Mouse (Mus musculus) inflammation-experienced regulatory T-cells, adult 6 months (primary cell): ENCODE results near the gene Rfx7. TPM values are rescaled to one million over a fixed set of nuclear protein-coding genes. Genes with fewer than 3 reads are reported as not detected.
"Not testable (repeated sequence)": the region's sequence is repeated elsewhere in the genome, so short reads cannot be mapped to it uniquely, and the experiment has no call there.

Experiments
- ATAC-seq: one replicate; pipeline ENCODE4 v1.8.0; 2017
- polyA plus RNA-seq, 3 experiments: library from polyadenylated mRNA; unstranded; fragments of 100-300 nt; shearing (Covaris generic); gene quantifications; one replicate each; pipeline ENCODE4 v1.2.1; 2017

Gene Rfx7
- polyA plus RNA-seq, 3 experiments from 2014 or later = 15.6 to 28.0 (median 23.6) TPM

DNA sequence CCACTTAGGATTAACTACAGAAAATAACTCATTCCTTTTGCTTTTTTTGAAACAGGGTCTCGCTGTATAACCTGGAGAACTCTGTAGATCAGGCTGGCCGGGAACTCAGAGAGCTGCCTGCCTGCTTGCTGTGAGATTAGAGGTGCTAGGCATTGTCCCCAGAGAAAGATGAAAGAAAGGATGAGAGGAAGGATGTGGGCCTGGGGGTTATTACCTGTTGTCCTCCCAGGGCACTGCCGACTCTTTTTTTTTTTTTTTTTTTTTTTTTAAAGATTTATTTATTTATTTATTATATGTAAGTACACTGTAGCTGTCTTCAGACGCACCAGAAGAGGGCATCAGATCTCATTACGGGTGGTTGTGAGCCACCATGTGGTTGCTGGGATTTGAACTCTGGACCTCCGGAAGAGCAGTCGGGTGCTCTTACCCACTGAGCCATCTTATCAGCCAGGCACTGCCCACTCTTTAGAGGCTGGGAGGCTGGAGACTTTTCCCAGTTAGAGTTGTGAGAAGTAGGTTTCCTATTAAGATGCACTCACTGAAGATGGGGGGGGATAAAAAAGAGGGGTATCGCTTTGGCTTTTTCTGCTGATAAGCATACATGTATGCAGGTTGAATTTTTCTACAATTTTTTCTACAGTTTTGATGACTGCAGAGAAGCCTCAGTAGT is 134.4 kb downstream of the Rfx7 start:
- not testable (repeated sequence) for ATAC-seq

DNA sequence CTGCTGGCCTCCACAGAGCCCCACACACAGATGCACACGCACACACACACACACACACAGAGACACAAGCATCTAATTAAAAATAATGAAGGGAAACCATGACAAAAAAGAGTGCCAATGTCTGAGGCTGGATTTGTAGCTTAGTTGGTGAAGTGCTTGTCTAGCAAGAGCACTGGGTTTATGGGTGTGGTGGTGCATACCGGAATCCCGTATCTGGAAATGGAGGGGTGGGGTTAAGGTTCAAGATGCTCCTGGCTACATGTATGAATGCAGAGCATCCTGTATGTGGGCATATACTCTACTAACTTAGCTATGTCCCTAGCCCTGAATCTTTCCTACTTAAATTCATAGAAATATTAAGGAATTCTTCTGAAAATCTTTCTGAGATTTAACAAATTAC is 135.1 kb downstream of the Rfx7 start:
- ATAC-seq = no peak

DNA sequence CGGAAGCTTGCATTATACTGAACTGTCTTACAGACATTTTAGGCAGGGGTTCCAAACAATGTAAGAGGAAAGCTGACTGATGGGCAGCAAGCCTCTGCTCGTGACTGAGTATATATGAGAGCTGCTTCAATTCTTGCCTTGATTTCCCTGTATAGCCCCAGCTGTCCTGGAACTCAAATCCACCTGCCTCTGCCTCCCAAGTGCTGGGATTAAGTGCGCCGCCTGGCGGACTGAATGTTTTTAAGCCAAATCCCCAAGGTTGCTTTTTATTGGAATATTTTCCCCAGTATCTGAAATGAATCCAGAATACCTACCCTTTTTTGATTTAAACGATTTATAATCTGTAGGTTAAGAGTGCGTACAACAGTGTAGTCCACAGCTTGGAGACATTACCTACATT is 137.3 kb downstream of the Rfx7 start:
- ATAC-seq = no peak

DNA sequence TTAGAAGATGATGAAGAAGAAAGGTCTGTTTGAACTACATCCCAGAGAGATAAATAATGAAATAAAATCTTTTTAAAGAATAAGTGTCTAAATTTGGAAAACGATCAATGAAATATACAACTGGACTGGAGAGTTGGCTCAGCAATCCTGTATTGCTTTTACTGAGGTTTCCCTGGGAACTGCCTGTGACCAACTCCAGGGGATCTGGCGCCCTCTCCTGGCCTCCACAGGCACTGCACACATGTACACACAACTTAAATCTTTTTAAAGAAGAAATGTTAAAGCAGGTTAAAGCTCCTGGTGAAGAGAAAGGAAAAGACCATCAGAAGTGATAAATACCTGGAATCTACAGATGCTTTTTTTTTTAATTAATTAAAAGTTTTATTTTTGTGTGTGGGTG is 140.3 kb downstream of the Rfx7 start:
- no peak for ATAC-seq

Other genes with a start within 250 kb of the Rfx7 start
- 10 to 100 TPM; 15.0 to 47.1 (median 15.9) TPM for gene Mns1, start 94.2 kb upstream of the Rfx7 start, polyA plus RNA-seq
- gene Tex9, start 40.0 kb upstream of the Rfx7 start, polyA plus RNA-seq = 10 to 100 TPM; 13.3 to 13.5 (median 13.4) TPM
- 1 to 10 TPM; 2.2 to 8.3 (median 2.5) TPM for gene Nedd4, start 130.1 kb downstream of the Rfx7 start, polyA plus RNA-seq